Mouse (Mus musculus) forebrain, embryonic 11.5 days (tissue): Measurements from ENCODE around the gene Gatb. TPM values are rescaled to one million over a fixed set of nuclear protein-coding genes. Genes with fewer than 3 reads are reported as not detected.

Experiments used
- ATAC-seq: fragments of 200-750 bp; cut with Nextera tagmentation; replicated peaks from 2 replicates; pipeline ENCODE4 v1.8.0; 2017; ENCODE audit warnings: moderate TSS enrichment; ENCODE audit not compliant: low FRiP score
- DNase-seq: peaks from one replicate; pipeline ENCODE4 v3.0.0-alpha.2; 2017; ENCODE audit warnings: low spot score
- H3K27ac ChIP-seq: fragments of 300-500 bp; sonication (generic); 2 replicates; pipeline ENCODE4 v1.5.1; 2014; ENCODE audit warnings: low read depth, low read length
- H3K27me3 ChIP-seq: fragments of 300-500 bp; sonication (generic); 2 replicates; pipeline ENCODE4 v1.6.1; 2014; ENCODE audit warnings: mild to moderate bottlenecking, low read length, mixed read lengths; ENCODE audit not compliant: control insufficient read depth, insufficient read depth
- H3K36me3 ChIP-seq: fragments of 300-500 bp; sonication (generic); 2 replicates; pipeline ENCODE4 v1.6.1; 2014; ENCODE audit warnings: mild to moderate bottlenecking, low read length, moderate library complexity, mixed read lengths; ENCODE audit not compliant: control insufficient read depth, insufficient read depth
- H3K4me1 ChIP-seq: fragments of 300-500 bp; sonication (generic); replicated peaks from 2 replicates; pipeline ENCODE4 v1.6.1; 2014; ENCODE audit warnings: low read length, mixed read lengths; ENCODE audit not compliant: control insufficient read depth, insufficient read depth
- H3K4me2 ChIP-seq: fragments of 300-500 bp; sonication (generic); 2 replicates; pipeline ENCODE4 v1.6.1; 2014; ENCODE audit warnings: low read depth, mild to moderate bottlenecking, low read length, moderate library complexity, mixed read lengths; ENCODE audit not compliant: severe bottlenecking
- H3K4me3 ChIP-seq: fragments of 300-500 bp; sonication (generic); 2 replicates; pipeline ENCODE4 v1.5.1; 2014; ENCODE audit warnings: low read depth, low read length
- H3K9ac ChIP-seq: fragments of 300-500 bp; sonication (generic); 2 replicates; pipeline ENCODE4 v1.6.1; 2014; ENCODE audit warnings: low read length
- H3K9me3 ChIP-seq: fragments of 300-500 bp; sonication (generic); 2 replicates; pipeline ENCODE4 v1.6.1; 2016; ENCODE audit warnings: low read length, mixed read lengths; ENCODE audit not compliant: control insufficient read depth
- WGBS: fragments of 180-500 bp; shearing (Covaris S2); extraction: QIAGEN DNeasy Blood & Tissue Kit; methylation state at CpG from one replicate; pipeline ENCODE4 v1.1.7; 2014; 5-methylcytosine and 5-hydroxymethylcytosine counted together
- polyA plus RNA-seq: library from polyadenylated mRNA; unstranded; fragments of >200 nt; fragmentation: Nextera tagmentation; extraction: Ambion mirVana; gene quantifications from 2 replicates; pipeline ENCODE4 v1.2.1, GENCODE M21; 2014

Gene Gatb
- polyA plus RNA-seq, 1 experiment from 2014 or later, result 25.6 TPM

DNA sequence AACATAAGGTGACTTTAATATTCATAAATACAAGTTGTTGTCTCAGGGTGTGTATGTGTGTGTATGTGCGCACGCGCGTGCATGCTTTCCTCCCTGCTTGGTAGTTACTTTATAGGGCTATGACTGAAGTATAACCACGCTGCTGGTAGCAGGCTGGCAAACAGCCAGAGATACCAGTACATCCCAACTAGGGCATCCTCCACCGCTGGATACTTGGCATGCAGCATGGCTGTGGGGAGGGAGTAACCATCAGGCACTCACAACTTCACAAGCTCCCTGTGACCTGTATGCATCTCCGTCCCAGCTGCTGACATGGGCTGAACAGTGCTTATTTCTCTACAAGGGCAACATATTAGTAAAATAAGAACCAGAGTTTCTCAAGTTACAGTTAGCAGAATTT, 85.8 kb downstream of the Gatb start:
- H3K4me2 ChIP-seq, result no peak overlapping the region
- no peaks in the 10 kb centered on the region for H3K9me3 ChIP-seq
- no peaks in the 10 kb centered on the region for H3K27me3 ChIP-seq
- WGBS, result 92% methylated on average over 7 of the region's 7 CpGs
- ATAC-seq, result no peak
- H3K4me1 ChIP-seq, result no peaks in the 10 kb centered on the region
- DNase-seq, result no peak
- H3K36me3 ChIP-seq, result no peaks in the 10 kb centered on the region
- H3K27ac ChIP-seq, result no peak overlapping the region
- H3K9ac ChIP-seq, result no peak overlapping the region
- no peak overlapping the region for H3K4me3 ChIP-seq

DNA sequence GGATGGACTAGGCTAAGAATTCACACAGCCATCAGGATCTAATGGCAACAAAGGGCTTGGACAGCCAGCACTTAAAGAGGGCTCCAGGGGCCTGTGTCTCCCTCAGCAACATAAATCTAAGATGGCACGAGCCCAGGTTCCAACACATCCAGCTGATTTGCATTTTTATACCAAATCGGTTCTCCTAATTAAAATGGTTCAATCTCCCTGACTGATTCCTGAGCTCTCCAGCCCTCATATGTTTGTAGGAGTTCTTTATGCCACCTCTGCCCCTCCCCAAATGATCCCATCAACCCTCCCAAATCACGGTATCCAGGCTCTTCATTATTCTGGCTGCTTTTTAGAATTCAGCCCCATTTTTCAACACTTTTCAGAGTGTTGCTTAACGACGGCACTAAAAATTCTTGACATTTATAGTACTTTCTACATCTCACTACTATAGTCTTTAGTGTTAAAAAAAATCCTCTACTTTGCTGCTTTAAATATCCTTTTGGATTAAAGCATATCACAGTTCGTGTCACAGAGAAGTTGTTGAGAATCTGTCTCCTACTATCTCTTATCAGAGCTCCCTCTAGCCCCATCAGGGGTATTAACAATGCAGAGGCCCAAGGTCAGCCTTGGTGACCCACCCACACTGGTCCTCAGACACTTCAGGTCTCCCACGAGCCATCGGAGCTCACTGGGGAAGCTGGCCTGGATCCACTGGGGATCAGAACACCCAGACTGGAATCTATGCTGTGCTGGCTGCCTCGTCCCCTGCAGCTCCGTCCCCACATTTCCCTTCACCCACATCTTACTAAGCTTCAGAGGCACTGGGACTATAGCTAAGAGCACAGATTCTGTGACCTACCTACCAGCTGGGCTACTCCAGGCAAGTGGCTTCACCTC, 88.3 kb downstream of the Gatb start:
- H3K27me3 ChIP-seq, result no peaks in the 10 kb centered on the region
- H3K4me2 ChIP-seq, result no peak overlapping the region
- no peaks in the 10 kb centered on the region for H3K4me1 ChIP-seq
- no peaks in the 10 kb centered on the region for H3K9me3 ChIP-seq
- no peaks in the 10 kb centered on the region for H3K36me3 ChIP-seq
- 78% methylated on average over 10 of the region's 10 CpGs for WGBS
- H3K27ac ChIP-seq, result no peak overlapping the region
- no peak overlapping the region for H3K4me3 ChIP-seq
- ATAC-seq, result no peak
- H3K9ac ChIP-seq, result no peak overlapping the region
- DNase-seq, result peak; percentile 25

DNA sequence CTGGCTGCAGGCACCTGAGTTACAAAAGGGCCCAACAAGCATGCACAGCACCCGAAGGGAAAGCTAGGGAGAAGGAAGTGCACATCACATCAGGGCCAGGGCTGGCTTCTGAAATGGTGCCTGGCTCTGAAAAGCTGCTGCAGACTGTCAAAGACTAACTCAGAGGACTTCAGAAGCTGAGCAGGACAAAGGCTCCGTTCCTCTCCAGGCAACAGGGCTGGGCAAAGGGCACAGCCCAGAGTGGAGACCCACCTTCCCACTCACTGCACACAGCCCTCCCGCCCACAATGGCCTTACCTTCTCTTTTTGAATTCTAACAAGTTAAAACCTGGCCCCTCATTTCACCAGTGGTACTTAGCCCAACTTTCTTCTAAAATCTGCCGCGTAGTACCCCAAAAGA, 89.9 kb downstream of the Gatb start:
- H3K4me1 ChIP-seq, result no peaks in the 10 kb centered on the region
- H3K27me3 ChIP-seq, result no peaks in the 10 kb centered on the region
- no peaks in the 10 kb centered on the region for H3K36me3 ChIP-seq
- DNase-seq (no peak), ATAC-seq (no peak)
- H3K4me2 ChIP-seq, result no peak overlapping the region
- no peak overlapping the region for H3K27ac ChIP-seq
- no peaks in the 10 kb centered on the region for H3K9me3 ChIP-seq
- no peak overlapping the region for H3K9ac ChIP-seq
- 78% methylated on average over 5 of the region's 5 CpGs for WGBS
- no peak overlapping the region for H3K4me3 ChIP-seq

GRCm38 (mm10) chr3:85664591-85665171, 90.8 kb downstream of the Gatb start:
- ATAC-seq, result no peak
- 89% methylated on average over 10 of the region's 10 CpGs for WGBS

DNA sequence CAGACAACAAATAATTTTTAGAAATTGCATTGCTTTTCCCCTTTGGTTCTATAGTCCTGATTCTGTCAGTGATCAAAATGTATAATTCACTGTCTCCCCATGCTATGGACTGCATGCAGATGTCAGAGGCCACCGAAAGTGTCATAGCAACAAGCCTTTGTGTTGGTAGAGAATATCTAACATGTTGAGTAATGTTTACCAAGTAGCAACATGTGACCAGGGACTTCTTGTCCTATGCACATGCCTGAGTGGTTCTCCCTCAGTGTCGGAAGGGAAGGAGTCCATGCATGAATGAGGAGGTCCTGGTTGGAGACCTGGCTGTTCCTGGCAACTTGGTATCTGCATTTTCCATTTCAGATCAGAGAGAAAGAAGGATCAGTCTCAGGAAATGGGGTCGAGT, 92.2 kb downstream of the Gatb start:
- Histone ChIP-seq H3K4me1 (no peaks in the 10 kb centered on the region), H3K4me2 (no peak overlapping the region), H3K4me3 (no peak overlapping the region), H3K9me3 (no peaks in the 10 kb centered on the region), H3K27me3 (no peaks in the 10 kb centered on the region), H3K36me3 (no peaks in the 10 kb centered on the region), H3K27ac (no peak overlapping the region), H3K9ac (no peak overlapping the region)
- ATAC-seq (no peak), DNase-seq (no peak)
- WGBS, result 85% methylated on average over 3 of the region's 3 CpGs

More at GRCm38 (mm10) chr3:85664591-85665171, 90.8 kb downstream of the Gatb start:
- no peak for DNase-seq
- Histone ChIP-seq H3K9me3 (no peaks in the 10 kb centered on the region), H3K4me3 (no peak overlapping the region), H3K36me3 (no peaks in the 10 kb centered on the region), H3K4me1 (no peaks in the 10 kb centered on the region), H3K4me2 (no peak overlapping the region), H3K9ac (no peak overlapping the region), H3K27me3 (no peaks in the 10 kb centered on the region), H3K27ac (no peak overlapping the region)

- no peak overlapping the region for H3K4me2 ChIP-seq
- no peaks in the 10 kb centered on the region for H3K9me3 ChIP-seq
- 91% methylated on average over 12 of the region's 12 CpGs for WGBS
- no peak overlapping the region for H3K27ac ChIP-seq
- no peak for DNase-seq
- no peaks in the 10 kb centered on the region for H3K27me3 ChIP-seq
- no peaks in the 10 kb centered on the region for H3K36me3 ChIP-seq
- no peak overlapping the region for H3K4me3 ChIP-seq
- no peak for ATAC-seq
- no peak overlapping the region for H3K9ac ChIP-seq
- no peaks in the 10 kb centered on the region for H3K4me1 ChIP-seq
Observed at GRCm38 (mm10) chr3:85666736-85667135, 92.8 kb downstream of the Gatb start.

- Histone ChIP-seq H3K27ac (no peak overlapping the region), H3K9me3 (no peaks in the 10 kb centered on the region), H3K4me3 (no peak overlapping the region), H3K4me1 (no peaks in the 10 kb centered on the region), H3K27me3 (no peaks in the 10 kb centered on the region), H3K4me2 (no peak overlapping the region), H3K36me3 (no peaks in the 10 kb centered on the region), H3K9ac (no peak overlapping the region)
- ATAC-seq (no peak), DNase-seq (no peak)
- WGBS, result 89% methylated on average over 6 of the region's 6 CpGs
Observed at GRCm38 (mm10) chr3:85667683-85668082, 93.8 kb downstream of the Gatb start.

- DNase-seq, result no peak
- no peak overlapping the region for H3K27ac ChIP-seq
- whole genome bisulfite sequencing, result 91% methylated on average over 6 of the region's 6 CpGs
- ATAC-seq, result no peak
- no peak overlapping the region for H3K4me2 ChIP-seq
- no peaks in the 10 kb centered on the region for H3K9me3 ChIP-seq
- no peak overlapping the region for H3K4me3 ChIP-seq
- no peak overlapping the region for H3K9ac ChIP-seq
- no peaks in the 10 kb centered on the region for H3K27me3 ChIP-seq
- no peaks in the 10 kb centered on the region for H3K4me1 ChIP-seq
- H3K36me3 ChIP-seq, result no peaks in the 10 kb centered on the region
Observed at GRCm38 (mm10) chr3:85669844-85670243, 95.9 kb downstream of the Gatb start.

DNA sequence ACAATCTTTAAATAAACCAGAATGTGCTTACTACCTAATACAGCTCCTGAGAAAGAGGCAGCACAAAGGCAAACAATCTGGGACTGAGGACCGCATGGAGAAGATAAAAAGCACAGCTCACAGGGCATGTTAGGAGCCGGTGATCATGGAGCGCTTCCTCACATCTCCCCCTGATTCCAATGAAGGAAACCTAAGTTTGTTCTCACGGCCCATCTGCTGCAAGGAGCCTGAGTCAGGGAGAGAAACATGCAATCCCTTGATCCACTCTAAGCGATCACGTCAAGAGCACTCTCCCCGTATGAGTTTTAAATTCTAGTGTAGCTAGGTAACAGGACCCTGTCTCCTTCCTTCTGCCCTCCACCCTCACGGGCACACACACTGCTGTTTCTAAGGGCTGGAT, 103.2 kb downstream of the Gatb start:
- Histone ChIP-seq H3K4me1 (no peaks in the 10 kb centered on the region), H3K27me3 (no peaks in the 10 kb centered on the region), H3K9me3 (no peaks in the 10 kb centered on the region), H3K9ac (no peak overlapping the region), H3K27ac (no peak overlapping the region), H3K36me3 (no peaks in the 10 kb centered on the region), H3K4me3 (no peak overlapping the region), H3K4me2 (no peak overlapping the region)
- WGBS, result 87% methylated on average over 8 of the region's 8 CpGs
- no peak for DNase-seq
- no peak for ATAC-seq
